Mouse (Mus musculus): ENCODE results near the gene Il17rb.

The Il17rb gene

DNA sequence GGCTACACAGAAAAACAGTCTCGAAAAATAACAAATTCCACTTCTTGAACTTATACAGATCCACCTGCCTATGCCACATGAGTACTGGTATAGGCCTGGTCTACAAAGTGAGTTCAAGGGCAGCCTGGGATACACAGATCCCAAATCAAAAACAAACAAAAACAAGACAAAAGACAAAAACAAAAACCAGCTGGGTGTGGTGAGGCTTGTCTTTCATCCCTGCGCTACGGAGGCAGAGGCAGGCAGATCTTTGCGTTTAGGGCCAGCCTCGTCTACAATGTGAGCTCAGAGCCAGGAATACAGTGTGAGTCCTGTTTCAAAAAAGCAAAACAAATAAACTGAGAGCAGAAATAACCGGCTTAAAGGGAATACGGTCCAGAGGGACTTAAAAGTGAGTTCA lies 41.1 kb downstream of the Il17rb start:
- no peak for DNase-seq (ENCODE audit: low read depth, low spot score)

DNA sequence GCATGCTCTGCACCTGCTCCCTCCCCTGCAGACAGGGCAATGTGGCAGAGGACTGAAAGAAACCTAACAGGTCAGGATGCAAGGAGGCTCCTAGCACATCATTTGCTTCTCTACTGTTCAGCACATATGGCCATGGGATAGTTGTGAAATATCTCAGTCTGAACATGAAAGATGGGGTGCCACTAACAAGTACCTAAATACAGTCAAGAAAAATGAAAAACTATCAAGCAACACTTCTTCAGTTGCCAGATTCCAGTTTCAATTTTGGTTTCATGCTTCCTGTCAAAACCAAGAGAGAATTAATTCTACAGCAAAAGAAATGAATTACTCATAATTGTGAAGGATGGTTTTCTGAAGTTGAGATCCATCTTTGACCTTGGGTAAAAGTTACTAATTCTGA lies 51.3 kb downstream of the Il17rb start:
- no peak for DNase-seq (ENCODE audit: low read depth, low spot score)

DNA sequence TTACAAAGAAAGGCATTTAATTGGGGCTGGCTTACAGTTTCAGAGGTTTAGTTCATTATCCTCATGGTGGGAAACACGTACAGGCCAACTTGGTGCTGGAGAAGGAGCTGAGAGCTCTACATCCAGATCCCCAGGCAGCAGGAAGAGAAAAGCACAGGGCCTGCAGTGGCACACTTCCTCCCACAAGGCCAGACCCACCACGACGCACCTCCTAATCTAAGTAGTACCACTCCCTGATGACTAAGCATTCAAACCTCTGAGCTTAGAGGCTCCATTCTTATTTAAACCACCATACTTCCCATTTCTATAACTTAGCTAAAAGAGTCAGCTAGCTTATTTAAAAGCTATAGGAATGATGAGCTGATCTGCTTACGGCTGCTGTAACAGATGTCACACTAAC lies 57.9 kb downstream of the Il17rb start:
- peak; percentile 40 for DNase-seq (ENCODE audit: low read depth, low spot score)

DNA sequence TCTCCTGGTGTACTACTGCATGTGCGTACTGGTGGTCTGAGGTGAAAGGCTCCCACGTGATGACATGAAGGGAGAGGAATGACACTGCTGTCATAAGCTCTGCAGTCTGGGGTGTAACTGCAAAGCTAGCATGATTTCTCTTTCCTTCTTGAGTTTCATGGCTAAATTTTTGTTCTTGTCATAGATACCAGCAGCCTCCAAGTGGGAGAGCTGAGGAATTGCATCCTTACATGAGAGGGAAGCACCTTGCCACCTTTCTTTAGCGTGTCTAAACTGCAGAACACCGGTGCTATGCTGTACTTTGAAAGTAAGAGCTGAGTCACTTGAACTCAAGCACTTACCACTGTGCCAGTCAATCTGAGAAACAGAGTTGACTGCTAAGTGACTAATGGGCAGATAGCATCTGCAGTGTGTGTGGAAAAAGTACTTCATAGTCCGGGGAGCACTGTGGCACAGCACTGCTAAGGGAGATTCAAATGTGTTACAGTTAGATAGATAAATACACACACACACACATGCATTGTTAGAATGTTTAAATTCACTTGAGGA lies 61.9 kb downstream of the Il17rb start:
- no peak for DNase-seq (ENCODE audit: low read depth, low spot score)
